Mouse (Mus musculus): ENCODE data around the gene Snap29. TPM values are rescaled to one million over a fixed set of nuclear protein-coding genes. Genes with fewer than 3 reads are reported as not detected.
A peak's percentile ranks its signal among the peaks of the same experiment; 100 is the strongest.

Snap29 gene
- total RNA-seq, 2 experiments from 2014 or later = 15.8 to 16.5 TPM

DNA sequence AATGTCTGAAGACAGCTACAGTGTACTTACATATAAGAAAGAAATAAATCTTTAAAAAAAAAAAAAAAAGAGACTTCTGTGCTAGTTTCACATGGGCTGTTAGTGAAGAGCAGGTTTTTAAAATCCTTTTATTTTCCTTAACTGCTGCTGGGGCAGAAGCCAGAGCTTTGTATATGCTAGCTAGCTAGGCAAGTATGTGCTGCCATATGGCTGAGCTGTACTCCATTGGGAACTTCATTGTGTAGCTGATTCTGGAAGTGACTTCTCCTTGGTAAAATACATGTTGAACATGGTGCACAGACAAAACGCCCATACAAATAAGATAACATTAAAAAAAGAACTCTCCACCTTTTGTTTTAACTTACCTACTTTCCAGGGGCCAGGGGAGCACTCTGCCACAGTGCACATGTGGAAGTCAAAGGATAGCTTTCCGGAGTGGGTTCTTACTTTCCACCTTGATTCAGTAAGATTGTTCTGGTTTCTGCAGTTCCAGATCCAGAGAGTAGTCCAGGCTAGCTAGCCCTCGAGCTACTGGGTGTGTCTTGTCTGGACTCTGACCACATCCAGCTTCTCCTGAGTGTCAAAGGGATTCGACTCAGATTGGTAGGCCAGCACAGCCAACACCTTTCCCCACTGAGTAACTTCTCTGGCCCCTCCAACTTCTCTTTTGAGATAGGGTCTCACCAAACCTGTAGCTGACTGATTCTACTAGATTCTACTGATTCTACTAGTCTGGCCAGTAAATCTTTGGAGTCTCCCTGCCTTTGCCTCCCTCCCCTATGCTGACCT lies 61.3 kb downstream of the Snap29 start:
- DNase-seq = no peak

DNA sequence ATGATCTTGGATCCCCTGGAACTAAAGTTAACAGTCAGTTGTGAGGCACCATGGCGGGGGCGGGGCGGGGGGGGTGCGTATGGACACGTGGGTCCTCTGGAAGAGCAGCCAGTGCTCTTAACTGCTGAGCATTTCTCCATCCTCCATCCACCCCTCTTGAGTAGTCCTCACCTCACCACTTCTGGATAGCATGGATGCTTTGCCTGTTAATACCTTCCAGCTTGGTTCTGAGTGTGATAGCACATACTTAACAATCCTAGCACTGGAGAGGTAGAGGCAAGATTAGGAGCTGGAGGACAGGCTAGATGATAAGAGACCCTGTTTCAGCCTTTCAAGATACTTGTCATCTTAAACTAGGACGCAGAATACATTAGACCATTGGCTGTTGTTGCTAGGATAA lies 66.7 kb downstream of the Snap29 start:
- no peak for DNase-seq
- intact Hi-C loops (cut with DNase I) = no loop called here

More for the DNA sequence above, 61.3 kb downstream of the Snap29 start:
- intact Hi-C loops (cut with DNase I) = no loop called here

GRCm38 (mm10) chr16:17474091-17474490 lies 68.3 kb downstream of the Snap29 start:
- intact Hi-C loops (cut with DNase I) = no loop called here
- peak in 1 of 2 experiments; percentile 25 for DNase-seq

- intact Hi-C loops (cut with DNase I) = no loop called here
- no peak for DNase-seq
These were observed 69.0 kb downstream of the Snap29 start for GRCm38 (mm10) chr16:17474761-17475160.

GRCm38 (mm10) chr16:17475326-17475725 lies 69.5 kb downstream of the Snap29 start:
- intact Hi-C loops (cut with DNase I) = no loop called here

GRCm38 (mm10) chr16:17478331-17478943 lies 72.7 kb downstream of the Snap29 start:
- intact Hi-C loops (cut with DNase I) = no loop called here
- no peak for DNase-seq

More at GRCm38 (mm10) chr16:17475326-17475725, 69.5 kb downstream of the Snap29 start:
- DNase-seq = no peak

Other genes with a start within 250 kb of the Snap29 start
- 100 to 1,000 TPM; 114 to 118 TPM for gene Ube2l3, start 203.3 kb upstream of the Snap29 start, total RNA-seq (2021)
- under 1 TPM; 0.05 to 0.07 TPM for gene Rimbp3, start 197.4 kb upstream of the Snap29 start, total RNA-seq (2021)
- gene Hic2, start 172.4 kb upstream of the Snap29 start, total RNA-seq (2021) = 1 to 10 TPM; 1.8 to 2.1 TPM
- gene Tmem191c, start 129.9 kb upstream of the Snap29 start, total RNA-seq (2021) = 1 to 10 TPM; 2.7 to 3.9 TPM
- 1 to 10 TPM; 2.1 to 2.2 TPM for gene Serpind1, start 74.6 kb upstream of the Snap29 start, total RNA-seq (2021)
- gene Pi4ka, start 328 bp downstream of the Snap29 start, total RNA-seq (2021) = 10 to 100 TPM; 52.7 to 54.3 TPM
- 10 to 100 TPM; 25.2 to 28.9 TPM for gene Crkl, start 46.0 kb downstream of the Snap29 start, total RNA-seq (2021)
- under 1 TPM; 0.19 to 0.24 TPM for gene Aifm3, start 83.6 kb downstream of the Snap29 start, total RNA-seq (2021)
- gene Lztr1, start 102.7 kb downstream of the Snap29 start, total RNA-seq (2021) = 10 to 100 TPM; 39.4 to 42.8 TPM
- 10 to 100 TPM; 14.3 to 14.7 TPM for gene Thap7, start 125.2 kb downstream of the Snap29 start, total RNA-seq (2021)
- under 1 TPM; 0.15 to 0.24 TPM for gene Lrrc74b, start 155.3 kb downstream of the Snap29 start, total RNA-seq (2021)
- gene P2rx6, start 155.9 kb downstream of the Snap29 start, total RNA-seq (2021) = under 1 TPM; 0.54 to 0.84 TPM
- gene Slc7a4, start 177.2 kb downstream of the Snap29 start, total RNA-seq (2021) = 1 to 10 TPM; 1.6 to 1.8 TPM
- gene Smpd4, start 213.4 kb downstream of the Snap29 start, total RNA-seq (2021) = 10 to 100 TPM; 18.7 to 21.2 TPM
- 1 to 10 TPM in 1 of 2 experiments, under 1 TPM in 1; 0.72 to 1.2 TPM for gene Ccdc74a, start 240.5 kb downstream of the Snap29 start, total RNA-seq (2021)

Measured in heart, postnatal 14 days (tissue).